Mouse (Mus musculus) heart, postnatal 0 days (tissue): ENCODE results near the gene Gm42372. TPM values are rescaled to one million over a fixed set of nuclear protein-coding genes. Genes with fewer than 3 reads are reported as not detected.

ENCODE experiments used
- ATAC-seq: fragments of 200-750 bp; cut with Nextera tagmentation; 2 replicates; pipeline ENCODE4 v1.8.0; 2017; ENCODE audit warnings: low read depth, moderate number of reproducible peaks, moderate library complexity; ENCODE audit not compliant: insufficient read depth
- DNase-seq: peaks from one replicate; pipeline ENCODE4 v3.0.0-alpha.2; 2016; ENCODE audit warnings: low spot score
- H3K27ac ChIP-seq: fragments of 300-500 bp; sonication (generic); 2 replicates; pipeline ENCODE4 v1.5.1; 2014; ENCODE audit warnings: low read depth, mild to moderate bottlenecking
- H3K27me3 ChIP-seq: fragments of 300-500 bp; sonication (generic); 2 replicates; pipeline ENCODE4 v1.6.1; 2014; ENCODE audit warnings: low read length, mixed read lengths; ENCODE audit not compliant: control insufficient read depth, insufficient read depth
- H3K36me3 ChIP-seq: fragments of 300-500 bp; sonication (generic); replicated peaks from 2 replicates; pipeline ENCODE4 v1.6.1; 2014; ENCODE audit warnings: low read length, mixed read lengths; ENCODE audit not compliant: control insufficient read depth, insufficient read depth
- H3K4me1 ChIP-seq: fragments of 300-500 bp; sonication (generic); 2 replicates; pipeline ENCODE4 v1.6.1; 2014; ENCODE audit warnings: antibody characterized with exemption; ENCODE audit not compliant: control insufficient read depth, insufficient read depth
- H3K4me2 ChIP-seq: fragments of 300-500 bp; sonication (generic); 2 replicates; pipeline ENCODE4 v1.6.1; 2014; ENCODE audit warnings: low read depth, mild to moderate bottlenecking, low read length, moderate library complexity
- H3K4me3 ChIP-seq: fragments of 300-500 bp; sonication (generic); 2 replicates; pipeline ENCODE4 v1.5.1; 2014; ENCODE audit warnings: low read depth, low read length
- H3K9ac ChIP-seq: fragments of 300-500 bp; sonication (generic); replicated peaks from 2 replicates; pipeline ENCODE4 v1.6.1; 2014; ENCODE audit warnings: low read depth, low read length, mixed read lengths
- H3K9me3 ChIP-seq: fragments of 300-500 bp; sonication (generic); replicated peaks from 2 replicates; pipeline ENCODE4 v1.6.1; 2016; ENCODE audit warnings: low read length; ENCODE audit not compliant: control insufficient read depth
- CTCF ChIP-seq: IDR thresholded peaks from 2 replicates; pipeline ENCODE4 v1.5.1; 2016; ENCODE audit warnings: antibody characterized with exemption, control low read depth, low read depth
- EP300 ChIP-seq: IDR thresholded peaks from 2 replicates; pipeline ENCODE4 v1.6.1; 2016; ENCODE audit warnings: antibody characterized with exemption, low read depth
- WGBS: fragments of 180-500 bp; shearing (Covaris S2); extraction: QIAGEN DNeasy Blood & Tissue Kit; methylation state at CpG from one replicate; pipeline ENCODE4 v1.1.7; 2014; 5-methylcytosine and 5-hydroxymethylcytosine counted together
- polyA plus RNA-seq: library from polyadenylated mRNA; unstranded; fragments of >200 nt; fragmentation: Nextera tagmentation; extraction: Ambion mirVana; gene quantifications from 2 replicates; pipeline ENCODE4 v1.2.1, GENCODE M21; 2015
- total RNA-seq: library from RNA; depleted of rRNA; stranded (reverse); fragments of >200 nt; gene quantifications from 2 replicates; pipeline ENCODE4 v1.2.3, GENCODE M21; 2014; ENCODE audit warnings: low replicate concordance; rRNA removed

Gm42372 gene
- not detected in 2 replicates for total RNA-seq
- polyA plus RNA-seq, result not detected in 2 replicates

DNA sequence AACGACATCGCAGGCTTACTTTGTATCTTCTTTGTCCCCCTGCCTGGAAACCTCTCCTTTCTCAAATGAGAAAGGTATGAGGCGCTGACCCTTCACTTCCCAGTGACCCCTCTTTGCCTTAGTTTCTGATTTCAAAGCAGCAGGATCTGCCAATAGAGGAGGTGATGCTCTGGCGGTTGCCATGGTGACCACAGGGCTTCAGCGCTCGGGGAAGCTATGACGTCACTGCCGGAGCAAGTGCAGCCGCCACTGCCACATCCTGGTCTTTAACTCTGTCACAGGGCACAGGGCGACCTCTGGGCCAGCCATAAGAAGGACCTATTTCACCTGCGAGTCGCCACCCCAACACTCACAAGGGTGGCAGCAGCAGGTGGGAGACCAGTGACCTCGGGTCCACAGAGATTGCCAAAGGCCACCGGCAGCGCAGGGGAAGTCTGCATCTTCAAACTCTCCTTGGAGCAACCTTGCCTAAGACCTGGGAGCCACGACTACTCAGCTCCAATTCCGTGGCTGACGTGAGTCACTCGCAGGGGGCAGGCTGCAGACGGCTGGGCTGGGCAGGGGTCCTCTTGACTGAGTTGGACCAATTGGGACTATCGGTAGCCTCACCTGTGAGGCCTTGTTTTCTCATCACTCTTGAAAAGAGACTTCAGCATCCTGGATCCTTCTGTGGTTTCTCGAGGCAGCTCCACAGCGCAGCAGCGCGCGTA lies at the start of gene Gm42372:
Gene Gm42372 (plus strand): TSS at position 228 of the 710 bp plus-strand sequence.
- H3K9ac ChIP-seq, result no peak within 1 kb of the TSS
- no peaks in the 10 kb centered on the region for H3K36me3 ChIP-seq
- H3K4me3 ChIP-seq, result no peak within 1 kb of the TSS
- TF ChIP-seq EP300 (no peak), CTCF (no peak)
- H3K9me3 ChIP-seq, result no peaks in the 10 kb centered on the region
- no peak for DNase-seq
- no peak within 1 kb of the TSS for H3K4me2 ChIP-seq
- no peak within 1 kb of the TSS for H3K27ac ChIP-seq
- H3K4me1 ChIP-seq, result peaks cover 23% of the 10 kb centered on the region
- WGBS, result 40% methylated on average over 26 of the region's 26 CpGs
- H3K27me3 ChIP-seq, result no peaks in the 10 kb centered on the region
- ATAC-seq, result no peak

DNA sequence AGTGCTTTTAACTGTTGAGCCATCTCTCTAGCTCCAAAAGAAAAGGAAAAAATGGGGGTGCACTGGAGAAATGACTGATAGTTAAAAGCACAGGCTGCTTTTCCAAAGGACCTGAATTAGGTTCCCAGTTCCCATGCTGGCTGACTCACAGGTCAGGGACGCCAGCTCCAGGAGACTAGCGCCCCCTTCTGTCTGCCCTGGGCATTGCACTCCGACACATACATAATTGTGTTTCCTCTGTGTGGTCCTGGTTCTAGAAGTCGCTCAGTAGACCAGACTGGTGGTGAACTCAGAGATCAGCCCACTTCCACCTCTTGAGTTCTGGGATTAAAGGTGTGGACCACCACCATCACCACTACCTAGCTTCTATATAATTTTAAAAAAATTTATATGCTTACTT lies 45.6 kb upstream of the Gm42372 start:
- Histone ChIP-seq H3K27ac (no peak overlapping the region), H3K4me3 (no peak overlapping the region), H3K9ac (no peak overlapping the region), H3K4me2 (no peak overlapping the region), H3K36me3 (no peaks in the 10 kb centered on the region), H3K9me3 (no peaks in the 10 kb centered on the region), H3K4me1 (no peaks in the 10 kb centered on the region; the same call in 1 of the 2 replicates), H3K27me3 (no peaks in the 10 kb centered on the region)
- DNase-seq (no peak), ATAC-seq (no peak)
- TF ChIP-seq CTCF (peak; percentile 15; the same call in 1 of the 2 replicates), EP300 (no peak)
- WGBS, result 46% methylated on average over 4 of the region's 4 CpGs

DNA sequence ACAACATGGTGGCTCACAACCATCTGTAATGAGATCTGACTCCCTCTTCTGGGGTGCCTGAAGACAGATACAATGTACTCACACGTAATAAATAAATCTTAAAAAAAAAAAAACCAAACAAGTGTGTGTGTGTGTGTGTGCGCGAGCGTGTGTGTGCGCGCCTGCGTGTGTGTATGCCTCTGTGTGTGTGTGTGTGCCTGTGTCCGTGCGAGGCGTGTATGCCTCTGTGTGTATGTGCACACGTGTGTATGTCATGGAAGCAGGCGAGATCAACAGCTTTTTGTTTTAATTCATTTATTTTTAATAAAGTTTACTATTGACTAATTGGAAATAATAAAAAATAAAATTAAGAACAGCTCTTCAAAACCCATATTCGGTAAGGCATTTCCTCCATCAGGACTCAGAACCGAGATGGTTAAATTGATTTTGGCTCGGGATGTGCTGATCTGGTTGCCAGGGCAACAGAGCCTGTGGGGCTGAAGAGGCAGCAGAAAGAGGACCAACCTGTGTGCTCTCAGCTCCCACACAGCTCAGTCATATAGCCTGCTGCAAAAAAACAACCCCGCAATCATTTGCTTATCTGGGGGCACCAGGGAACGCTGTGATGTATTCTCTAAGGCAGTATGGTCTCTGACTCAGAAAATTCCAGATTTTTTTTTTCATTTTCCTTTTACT lies 44.6 kb upstream of the Gm42372 start:
- no peaks in the 10 kb centered on the region for H3K36me3 ChIP-seq
- ATAC-seq (no peak), DNase-seq (no peak)
- no peak overlapping the region for H3K27ac ChIP-seq
- TF ChIP-seq EP300 (no peak), CTCF (no peak)
- H3K9me3 ChIP-seq, result no peaks in the 10 kb centered on the region
- no peak overlapping the region for H3K4me2 ChIP-seq
- no peak overlapping the region for H3K9ac ChIP-seq
- no peak overlapping the region for H3K4me3 ChIP-seq
- no peaks in the 10 kb centered on the region for H3K27me3 ChIP-seq
- no peaks in the 10 kb centered on the region; the same call in 1 of the 2 replicates for H3K4me1 ChIP-seq
- 69% methylated on average over 17 of the region's 17 CpGs for WGBS

DNA sequence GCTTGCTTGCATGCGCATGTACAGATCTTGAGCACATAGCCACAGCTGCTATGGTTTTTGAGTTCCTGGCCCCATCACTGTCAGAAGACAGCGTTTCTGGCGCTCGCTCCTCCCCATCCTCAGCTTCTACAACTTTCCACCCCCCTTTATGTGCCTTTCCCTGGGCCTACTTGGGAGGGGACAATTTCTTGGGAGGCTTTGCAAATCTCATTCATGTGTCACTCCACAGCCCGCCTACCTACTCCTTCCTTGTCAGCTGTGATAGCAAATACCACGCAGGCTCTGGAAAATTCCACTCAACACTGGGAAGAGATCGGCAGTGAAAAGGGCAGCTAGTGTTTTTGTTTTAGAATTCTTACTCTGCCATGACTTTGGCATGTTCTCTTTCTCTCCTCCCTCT lies 42.6 kb upstream of the Gm42372 start:
- Histone ChIP-seq H3K36me3 (no peaks in the 10 kb centered on the region), H3K4me1 (no peaks in the 10 kb centered on the region; the same call in 1 of the 2 replicates), H3K9ac (no peak overlapping the region), H3K9me3 (no peaks in the 10 kb centered on the region), H3K4me2 (no peak overlapping the region), H3K27me3 (peaks cover 6% of the 10 kb centered on the region), H3K27ac (peak overlapping the region; percentile 2; the same call in 1 of the 2 replicates), H3K4me3 (no peak overlapping the region)
- TF ChIP-seq EP300 (no peak), CTCF (no peak)
- WGBS, result 33% methylated on average over 7 of the region's 7 CpGs
- ATAC-seq (no peak), DNase-seq (peak; percentile 45)

DNA sequence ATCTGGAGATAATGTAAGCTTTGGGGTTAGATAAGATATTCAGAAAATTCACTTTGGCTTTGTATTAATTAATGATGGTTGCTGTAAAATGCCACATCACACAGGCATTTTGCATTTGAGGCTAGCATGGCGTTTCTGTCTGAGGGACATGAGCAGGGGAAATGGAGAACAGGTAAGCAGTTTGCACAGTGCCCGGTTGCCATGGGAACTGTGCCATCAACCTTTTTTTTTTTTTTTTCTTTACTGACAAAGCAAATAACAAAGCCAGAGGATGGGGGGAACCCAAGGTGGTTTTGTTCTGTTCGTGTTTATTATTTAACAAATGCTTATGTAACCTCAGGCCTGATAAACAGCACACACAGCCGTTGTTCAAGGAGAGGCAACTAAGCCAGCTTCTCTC lies 40.0 kb upstream of the Gm42372 start:
- 62% methylated on average over 4 of the region's 4 CpGs for WGBS
- ATAC-seq, result no peak
- no peak for TF ChIP-seq CTCF

More for the DNA sequence above, 40.0 kb upstream of the Gm42372 start:
- Histone ChIP-seq H3K9me3 (no peaks in the 10 kb centered on the region), H3K36me3 (no peaks in the 10 kb centered on the region), H3K9ac (no peak overlapping the region), H3K27ac (no peak overlapping the region), H3K4me3 (no peak overlapping the region), H3K4me2 (no peak overlapping the region), H3K4me1 (peaks cover 14% of the 10 kb centered on the region), H3K27me3 (peaks cover 23% of the 10 kb centered on the region)
- no peak for DNase-seq
